Mouse (Mus musculus) heart, postnatal 0 days (tissue): Measurements from ENCODE around the gene Capg.

Experiments
- CTCF ChIP-seq: IDR thresholded peaks from 2 replicates; pipeline ENCODE4 v1.5.1; 2016; ENCODE audit warnings: antibody characterized with exemption, control low read depth, low read depth
- EP300 ChIP-seq: IDR thresholded peaks from 2 replicates; pipeline ENCODE4 v1.6.1; 2016; ENCODE audit warnings: antibody characterized with exemption, low read depth

GRCm38 (mm10) chr6:72521607-72522006 is 22.6 kb upstream of the Capg start, which contains the start of gene Sh2d6:
- TF ChIP-seq CTCF: no peak
- TF ChIP-seq EP300: no peak
